Mouse (Mus musculus): ENCODE results near the gene Xlr4c.
"Not testable (repeated sequence)": the region's sequence is repeated elsewhere in the genome, so short reads cannot be mapped to it uniquely, and the experiment has no call there.

Xlr4c gene

GRCm38 (mm10) chrX:73242821-73243325 is at the start of gene Xlr4c:
Gene Xlr4c (minus strand): TSS chrX:73243130.
- not testable (repeated sequence) for DNase-seq

- not testable (repeated sequence) for DNase-seq
Observed at GRCm38 (mm10) chrX:73265270-73265669, 22.3 kb upstream of the Xlr4c start, which contains the start of gene Xlr3c. Gene Xlr3c (minus strand): TSS chrX:73265390.

GRCm38 (mm10) chrX:73262428-73262827 is 19.5 kb upstream of the Xlr4c start:
- DNase-seq, result not testable (repeated sequence)

GRCm38 (mm10) chrX:73229288-73229687 is 13.6 kb downstream of the Xlr4c start:
- DNase-seq, result no peak

GRCm38 (mm10) chrX:73228606-73229214 is 14.2 kb downstream of the Xlr4c start:
- DNase-seq, result peak; percentile 70

GRCm38 (mm10) chrX:73227914-73228605 is 14.9 kb downstream of the Xlr4c start, which contains the start of gene F8a:
Gene F8a (plus strand): TSS chrX:73228291.
- peak; percentile 70 for DNase-seq

GRCm38 (mm10) chrX:73225365-73225764 is 17.6 kb downstream of the Xlr4c start:
- no peak for DNase-seq

GRCm38 (mm10) chrX:73213819-73214564 is 28.9 kb downstream of the Xlr4c start, which contains the start of gene Xlr4b:
Gene Xlr4b (plus strand): TSS chrX:73214333.
- not testable (repeated sequence) for DNase-seq

GRCm38 (mm10) chrX:73191934-73192333 is 51.0 kb downstream of the Xlr4c start, which contains the start of gene Xlr3b:
Gene Xlr3b (plus strand): TSS chrX:73192207.
- DNase-seq, result peak; percentile 5

Data from right cerebral cortex, postnatal 25 days (tissue).